Mouse (Mus musculus): ENCODE measurements around the gene Casp4. TPM values are rescaled to one million over a fixed set of nuclear protein-coding genes. Genes with fewer than 3 reads are reported as not detected.

Casp4 gene
- total RNA-seq (2021): 1 to 10 TPM in 1 of 2 experiments, under 1 TPM in 1; 1.00 to 1.9 TPM

- no peak for DNase-seq
Measured at GRCm38 (mm10) chr9:5308561-5308960, at the start of gene Casp4. Casp4 (plus strand) TSS chr9:5308828.

- DNase-seq: no peak
Measured at GRCm38 (mm10) chr9:5263951-5264475, 44.6 kb upstream of the Casp4 start.

- DNase-seq: no peak
Measured at GRCm38 (mm10) chr9:5270274-5270673, 38.4 kb upstream of the Casp4 start.

GRCm38 (mm10) chr9:5270884-5271283 lies 37.7 kb upstream of the Casp4 start:
- DNase-seq: no peak

- no peak for DNase-seq
Measured at GRCm38 (mm10) chr9:5271334-5271845, 37.2 kb upstream of the Casp4 start.

GRCm38 (mm10) chr9:5286071-5286470 lies 22.6 kb upstream of the Casp4 start:
- no peak for DNase-seq

- DNase-seq: no peak
Measured at GRCm38 (mm10) chr9:5286597-5286996, 22.0 kb upstream of the Casp4 start.

- no peak for DNase-seq
Measured at GRCm38 (mm10) chr9:5296354-5297237, 12.0 kb upstream of the Casp4 start.

- no peak for DNase-seq
Measured at GRCm38 (mm10) chr9:5298329-5299131, 10.1 kb upstream of the Casp4 start, which contains the start of gene Casp1. Casp1 (plus strand) TSS chr9:5298517.

GRCm38 (mm10) chr9:5299132-5299381 lies 9.6 kb upstream of the Casp4 start:
- DNase-seq: no peak

GRCm38 (mm10) chr9:5310112-5310511 lies 1.5 kb downstream of the Casp4 start:
- DNase-seq: no peak

- DNase-seq: no peak
Measured at GRCm38 (mm10) chr9:5311435-5311834, 2.8 kb downstream of the Casp4 start.

- DNase-seq: no peak
Measured at GRCm38 (mm10) chr9:5328204-5328603, 19.6 kb downstream of the Casp4 start.

- DNase-seq: no peak
Measured at GRCm38 (mm10) chr9:5332441-5332840, 23.8 kb downstream of the Casp4 start.

GRCm38 (mm10) chr9:5333422-5333821 lies 24.8 kb downstream of the Casp4 start:
- no peak for DNase-seq

GRCm38 (mm10) chr9:5343092-5343491 lies 34.5 kb downstream of the Casp4 start:
- no peak for DNase-seq

GRCm38 (mm10) chr9:5344090-5344489 lies 35.5 kb downstream of the Casp4 start:
- DNase-seq: no peak

GRCm38 (mm10) chr9:5345291-5345898 lies 36.8 kb downstream of the Casp4 start, which contains the start of gene Casp12:
Casp12 (plus strand) TSS chr9:5345430.
- DNase-seq: no peak

GRCm38 (mm10) chr9:5347381-5347780 lies 38.8 kb downstream of the Casp4 start:
- DNase-seq: no peak

GRCm38 (mm10) chr9:5353673-5354072 lies 45.0 kb downstream of the Casp4 start:
- no peak for DNase-seq

- no peak for DNase-seq
Measured at GRCm38 (mm10) chr9:5356801-5357200, 48.2 kb downstream of the Casp4 start.

Measured in layer of hippocampus, postnatal 36 days (tissue).